Mouse (Mus musculus) olfactory bulb, adult 2 months (tissue): ENCODE results near the gene App. TPM values are rescaled to one million over a fixed set of nuclear protein-coding genes. Genes with fewer than 3 reads are reported as not detected.
A peak's percentile ranks its signal among the peaks of the same experiment; 100 is the strongest.

Experiments used
- H3K27ac ChIP-seq: fragments of 200-500 bp; 2 replicates; pipeline ENCODE4 v1.5.1; 2012; ENCODE audit warnings: low read depth, low read length; ENCODE audit not compliant: insufficient read depth
- H3K4me1 ChIP-seq: fragments of 200-500 bp; 2 replicates; pipeline ENCODE4 v1.6.1; 2012; ENCODE audit warnings: low read length; ENCODE audit not compliant: control insufficient read depth, insufficient read depth
- H3K4me3 ChIP-seq: fragments of 200-500 bp; 2 replicates; pipeline ENCODE4 v1.5.1; 2012; ENCODE audit warnings: mild to moderate bottlenecking, low read depth, low read length, moderate library complexity; ENCODE audit not compliant: insufficient read depth
- CTCF ChIP-seq: fragments of 200-500 bp; IDR thresholded peaks from 2 replicates; pipeline ENCODE4 v1.5.1; 2012; ENCODE audit warnings: low read depth, mild to moderate bottlenecking, low read length, moderate library complexity; ENCODE audit not compliant: insufficient read depth
- POLR2A ChIP-seq: fragments of 200-500 bp; IDR thresholded peaks from 2 replicates; pipeline ENCODE4 v1.6.1; 2012; ENCODE audit warnings: mild to moderate bottlenecking, low read depth, low read length, moderate library complexity; ENCODE audit not compliant: insufficient read depth
- WGBS: fragments of 180-500 bp; shearing (Covaris S2); methylation state at CpG from one replicate; pipeline ENCODE4 v1.1.7; 2018; 5-methylcytosine and 5-hydroxymethylcytosine counted together
- polyA plus RNA-seq: library from polyadenylated mRNA; stranded (reverse); fragments of >200 nt; gene quantifications from 2 replicates; pipeline ENCODE4 v1.2.4, GENCODE M21; 2012; ENCODE audit warnings: low replicate concordance; ENCODE audit not compliant: missing spikeins, insufficient read depth, insufficient read length

The App gene
- polyA plus RNA-seq, 1 experiment, result 247 TPM

DNA sequence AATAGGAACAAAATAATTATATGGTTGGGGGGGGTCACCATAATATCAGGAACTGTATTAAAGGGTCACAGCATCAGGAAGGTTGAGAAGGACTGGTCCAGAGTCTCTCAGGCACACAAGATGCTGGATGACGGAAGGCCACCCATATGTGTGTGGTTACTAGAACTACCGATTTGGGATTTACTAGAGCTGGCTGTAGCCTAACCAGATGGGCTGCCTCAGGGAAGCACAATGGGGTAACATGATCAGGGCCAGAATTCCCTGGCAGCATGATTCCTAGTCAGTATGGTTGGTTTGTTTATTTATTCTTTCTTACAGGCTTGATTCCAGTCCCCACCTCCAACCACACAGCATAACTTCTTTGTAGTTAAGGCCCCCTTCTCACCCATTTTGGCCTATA lies 162.9 kb downstream of the App start:
- WGBS, result 86% methylated on average over 2 of the region's 2 CpGs
- no peak for TF ChIP-seq POLR2A
- no peak for TF ChIP-seq CTCF
- H3K27ac ChIP-seq, result no peak overlapping the region

DNA sequence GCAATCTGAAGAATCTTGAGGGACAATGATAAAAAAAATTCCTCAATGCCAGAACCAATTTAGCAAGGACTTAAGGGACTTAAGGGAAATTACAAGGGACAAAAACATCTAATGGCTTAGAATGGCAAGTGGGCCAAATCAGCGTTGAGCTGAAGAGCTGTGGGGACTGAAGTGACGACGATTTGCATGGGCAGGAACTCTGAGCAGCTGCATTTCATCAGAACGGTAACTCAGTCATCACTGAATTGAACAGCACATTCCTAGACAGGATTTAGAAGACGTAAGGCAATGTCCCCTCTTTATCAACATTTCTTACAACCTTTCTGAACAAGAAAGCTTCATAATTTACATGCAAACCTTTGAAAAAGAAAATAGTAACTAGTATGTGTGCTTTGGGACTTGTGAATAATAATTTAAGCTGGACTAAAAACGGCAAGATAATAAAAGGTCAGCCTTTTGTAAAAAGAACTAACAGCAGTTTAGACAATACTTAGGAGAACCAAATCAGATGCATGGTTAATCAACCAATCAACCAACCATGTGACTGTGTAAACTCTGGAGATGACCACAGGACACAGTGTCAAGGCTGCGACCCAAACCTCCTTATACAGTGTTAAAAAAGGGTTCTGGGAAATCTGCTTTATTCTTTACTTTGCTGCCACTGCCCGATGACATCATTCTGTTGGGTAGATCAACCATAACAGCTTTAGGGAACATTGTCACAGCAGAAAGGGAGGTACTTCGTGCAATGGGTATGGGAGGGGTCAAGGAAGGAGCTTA lies 164.5 kb downstream of the App start:
- 57% methylated on average over 9 of the region's 9 CpGs for WGBS
- no peak overlapping the region for H3K4me3 ChIP-seq
- no peaks in the 10 kb centered on the region for H3K4me1 ChIP-seq
- TF ChIP-seq POLR2A (no peak), CTCF (no peak)
- no peak overlapping the region for H3K27ac ChIP-seq

More for the DNA sequence above, 162.9 kb downstream of the App start:
- H3K4me1 ChIP-seq, result no peaks in the 10 kb centered on the region
- no peak overlapping the region for H3K4me3 ChIP-seq

GRCm38 (mm10) chr16:85001939-85002556 lies 171.5 kb downstream of the App start:
- 67% methylated on average over 5 of the region's 5 CpGs for WGBS

GRCm38 (mm10) chr16:85000304-85000703 lies 173.3 kb downstream of the App start:
- 76% methylated on average over 7 of the region's 7 CpGs for WGBS
- TF ChIP-seq CTCF (no peak), POLR2A (no peak)
- Histone ChIP-seq H3K4me1 (no peaks in the 10 kb centered on the region), H3K27ac (no peak overlapping the region), H3K4me3 (no peak overlapping the region)

More at GRCm38 (mm10) chr16:85001939-85002556, 171.5 kb downstream of the App start:
- no peak overlapping the region for H3K27ac ChIP-seq
- H3K4me1 ChIP-seq, result no peaks in the 10 kb centered on the region
- H3K4me3 ChIP-seq, result no peak overlapping the region
- no peak for TF ChIP-seq CTCF
- no peak for TF ChIP-seq POLR2A

GRCm38 (mm10) chr16:84997551-84997950 lies 176.0 kb downstream of the App start:
- Histone ChIP-seq H3K27ac (no peak overlapping the region), H3K4me1 (no peaks in the 10 kb centered on the region)
- TF ChIP-seq CTCF, result no peak
- no peak for TF ChIP-seq POLR2A

GRCm38 (mm10) chr16:84995441-84995867 lies 178.1 kb downstream of the App start:
- no peak overlapping the region for H3K27ac ChIP-seq
- WGBS, result 79% methylated on average over 6 of the region's 6 CpGs
- TF ChIP-seq POLR2A, result no peak
- no peak for TF ChIP-seq CTCF

More at GRCm38 (mm10) chr16:84997551-84997950, 176.0 kb downstream of the App start:
- no peak overlapping the region for H3K4me3 ChIP-seq
- WGBS, result 57% methylated on average over 3 of the region's 3 CpGs

DNA sequence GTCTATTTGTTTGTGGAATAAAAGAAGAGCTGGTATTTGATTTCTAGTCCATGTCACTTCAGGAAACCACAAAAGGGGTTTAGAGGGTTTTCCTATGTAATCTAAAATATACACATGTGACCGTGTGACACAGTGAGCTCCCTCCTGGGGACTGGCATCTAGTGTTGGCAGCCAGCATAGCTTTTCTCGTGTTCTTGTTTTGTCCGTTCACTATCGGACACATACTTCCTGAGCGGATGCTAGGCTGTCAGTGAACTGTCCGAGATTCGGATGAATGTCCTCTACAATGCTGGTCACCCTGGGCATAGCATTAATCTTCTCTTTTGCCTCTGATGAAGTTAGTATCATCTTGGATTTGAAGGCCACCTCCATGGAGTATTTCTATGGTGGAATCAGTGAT lies 180.7 kb downstream of the App start:
- H3K4me1 ChIP-seq, result peaks cover 7% of the 10 kb centered on the region
- 87% methylated on average over 7 of the region's 7 CpGs for WGBS
- no peak overlapping the region for H3K4me3 ChIP-seq
- TF ChIP-seq CTCF (no peak), POLR2A (no peak)
- H3K27ac ChIP-seq, result no peak overlapping the region

More at GRCm38 (mm10) chr16:84995441-84995867, 178.1 kb downstream of the App start:
- no peak overlapping the region for H3K4me3 ChIP-seq
- H3K4me1 ChIP-seq, result no peaks in the 10 kb centered on the region; the same call in 1 of the 2 replicates

DNA sequence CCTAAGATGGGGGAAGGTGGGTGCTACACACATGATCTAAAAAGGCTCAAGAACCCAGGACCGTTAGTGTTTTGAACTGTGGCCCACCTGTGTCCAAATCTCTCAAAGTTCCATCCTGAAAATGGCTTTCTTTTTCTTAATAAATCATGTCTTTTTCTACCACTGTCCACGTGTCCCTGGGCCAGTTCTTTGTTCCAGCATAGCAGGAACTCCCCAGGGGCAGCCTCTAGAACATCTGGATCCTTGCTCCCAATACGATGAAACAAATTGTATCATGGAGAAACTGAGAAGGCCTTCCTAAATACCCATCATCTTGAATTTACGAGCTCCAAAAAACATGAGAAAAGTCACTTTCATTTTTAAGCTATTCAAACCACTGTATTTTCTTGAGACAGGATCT lies 182.6 kb downstream of the App start:
- Histone ChIP-seq H3K4me1 (peaks cover 12% of the 10 kb centered on the region), H3K4me3 (no peak overlapping the region), H3K27ac (no peak overlapping the region)
- WGBS, result 84% methylated on average over 4 of the region's 4 CpGs
- TF ChIP-seq POLR2A (no peak), CTCF (no peak)

GRCm38 (mm10) chr16:84989938-84990337 lies 183.6 kb downstream of the App start:
- 52% methylated on average over 6 of the region's 6 CpGs for WGBS

More at GRCm38 (mm10) chr16:84989938-84990337, 183.6 kb downstream of the App start:
- TF ChIP-seq POLR2A, result no peak
- no peak for TF ChIP-seq CTCF
- H3K4me3 ChIP-seq, result no peak overlapping the region
- peak overlapping the region; percentile 42; the same call in 1 of the 2 replicates for H3K27ac ChIP-seq
- H3K4me1 ChIP-seq, result peaks cover 15% of the 10 kb centered on the region
